Comparison of ENCODE assay signal across 9 mouse cellular contexts in genomic region chr6:94682270-94682618, GRCm38 (mm10). TPM values are rescaled to one million over a fixed set of nuclear protein-coding genes. Genes with fewer than 3 reads are reported as not detected.
DNase-seq lines count a peak whose midpoint lies in the region; ATAC-seq and TF ChIP-seq lines count a peak whose summit lies in the region.
"Had no signal": no experiment of that assay in that cellular context is flagged by ENCODE, and none has a peak within 500 bp of the region (broad histone marks: within the 10 kb centered on the region; RNA-seq: fewer than 3 reads in every experiment).

No protein-coding gene starts in this region.

- H3K4me1 ChIP-seq in lung, embryonic 16.5 days (replicated peaks; ENCODE audit: control insufficient read depth, insufficient read depth, low read length): peaks cover 51% of the 10 kb centered on the region
- peaks cover 25% of the 10 kb centered on the region for H3K4me1 ChIP-seq in lung, postnatal 0 days (ENCODE audit: insufficient read depth, low read depth, low read length)
- H3K4me1 ChIP-seq in hindbrain, embryonic 15.5 days (replicated peaks): peaks cover 57% of the 10 kb centered on the region
- peaks cover 61% of the 10 kb centered on the region for H3K4me1 ChIP-seq in neural tube, embryonic 15.5 days

- no peak for TF ChIP-seq CTCF in lung, postnatal 0 days (IDR thresholded peaks at IDR 0.05)

- no peak overlapping the region for H3K9ac ChIP-seq in lung, embryonic 16.5 days (ENCODE audit: low read length)
- no peak overlapping the region for H3K9ac ChIP-seq in lung, postnatal 0 days (replicated peaks; ENCODE audit: low read depth)
- H3K9ac ChIP-seq in hindbrain, embryonic 15.5 days: no peak overlapping the region
- no peak overlapping the region for H3K9ac ChIP-seq in neural tube, embryonic 15.5 days (replicated peaks)
- H3K9ac ChIP-seq: midbrain, embryonic 12.5 days had no signal

- peak overlapping the region; percentile 3; the same call in 1 of the 2 replicates for H3K27ac ChIP-seq in lung, embryonic 16.5 days (ENCODE audit: low read length)
- no peak overlapping the region for H3K27ac ChIP-seq in lung, postnatal 0 days (ENCODE audit: low read length)
- H3K27ac ChIP-seq in hindbrain, embryonic 15.5 days (replicated peaks): peak overlapping the region; percentile 27
- H3K27ac ChIP-seq in neural tube, embryonic 15.5 days (replicated peaks): peak overlapping the region; percentile 64
- H3K27ac ChIP-seq: midbrain, embryonic 12.5 days had no signal

- DNase-seq in CD4-positive, CD25-positive, alpha-beta regulatory T cell, adult 2 months (ENCODE audit: low read depth, low spot score): peak; percentile 46
- no peak for DNase-seq in lung, postnatal 0 days (ENCODE audit: low spot score)
- no peak for DNase-seq in urinary bladder, postnatal 25 days (ENCODE audit: low spot score)
- no peak for DNase-seq in thymus, postnatal 4 days

- H3K4me3 ChIP-seq in lung, embryonic 16.5 days (ENCODE audit: low read length): no peak overlapping the region
- H3K4me3 ChIP-seq in lung, postnatal 0 days (ENCODE audit: low read depth, low read length): no peak overlapping the region
- no peak overlapping the region for H3K4me3 ChIP-seq in hindbrain, embryonic 15.5 days
- H3K4me3 ChIP-seq in neural tube, embryonic 15.5 days (replicated peaks): no peak overlapping the region
- H3K4me3 ChIP-seq: midbrain, embryonic 12.5 days had no signal

- ATAC-seq in CD4-positive, CD25-positive, alpha-beta regulatory T cell, adult 4 months: no peak
- no peak for ATAC-seq in lung, embryonic 16.5 days (ENCODE audit: low read depth)
- ATAC-seq in lung, postnatal 0 days: no peak
- no peak for ATAC-seq in hindbrain, embryonic 15.5 days (ENCODE audit: low FRiP score, low read depth)
- ATAC-seq in neural tube, embryonic 15.5 days (ENCODE audit: low FRiP score): no peak

- WGBS in lung, embryonic 16.5 days: 64% methylated on average over 6 of the region's 6 CpGs
- WGBS in lung, postnatal 0 days: 64% methylated on average over 6 of the region's 6 CpGs
- WGBS in hindbrain, embryonic 15.5 days: 46% methylated on average over 6 of the region's 6 CpGs
- 48% methylated on average over 6 of the region's 6 CpGs for WGBS in neural tube, embryonic 15.5 days

- H3K36me3 ChIP-seq in lung, embryonic 16.5 days (ENCODE audit: control insufficient read depth, insufficient read depth, low read length): no peaks in the 10 kb centered on the region
- H3K36me3 ChIP-seq in lung, postnatal 0 days (ENCODE audit: insufficient read depth, low read length): no peaks in the 10 kb centered on the region
- no peaks in the 10 kb centered on the region for H3K36me3 ChIP-seq in hindbrain, embryonic 15.5 days
- H3K36me3 ChIP-seq in neural tube, embryonic 15.5 days: no peaks in the 10 kb centered on the region
- H3K36me3 ChIP-seq: midbrain, embryonic 12.5 days had no signal

- no peaks in the 10 kb centered on the region for H3K9me3 ChIP-seq in lung, embryonic 16.5 days (ENCODE audit: control insufficient read depth, low read length)
- H3K9me3 ChIP-seq in lung, postnatal 0 days (ENCODE audit: low read length): no peaks in the 10 kb centered on the region
- H3K9me3 ChIP-seq in hindbrain, embryonic 15.5 days: no peaks in the 10 kb centered on the region
- no peaks in the 10 kb centered on the region for H3K9me3 ChIP-seq in neural tube, embryonic 15.5 days (replicated peaks)
- H3K9me3 ChIP-seq: midbrain, embryonic 12.5 days had no signal

- H3K4me2 ChIP-seq in lung, embryonic 16.5 days (ENCODE audit: low read depth, low read length): no peak overlapping the region; the same call in 1 of the 2 replicates
- no peak overlapping the region for H3K4me2 ChIP-seq in lung, postnatal 0 days (replicated peaks; ENCODE audit: low read depth, low read length)
- H3K4me2 ChIP-seq in hindbrain, embryonic 15.5 days: peak overlapping the region; percentile 27
- H3K4me2 ChIP-seq in neural tube, embryonic 15.5 days: peak overlapping the region; percentile 33
- H3K4me2 ChIP-seq: midbrain, embryonic 12.5 days had no signal

- no peak for TF ChIP-seq EP300 in lung, postnatal 0 days (IDR thresholded peaks at IDR 0.05)

- no peaks in the 10 kb centered on the region; the same call in 1 of the 2 replicates for H3K27me3 ChIP-seq in lung, embryonic 16.5 days (ENCODE audit: control insufficient read depth, insufficient read depth, low read depth, low read length)
- no peaks in the 10 kb centered on the region for H3K27me3 ChIP-seq in lung, postnatal 0 days (replicated peaks; ENCODE audit: insufficient read depth, low read length)
- H3K27me3 ChIP-seq in hindbrain, embryonic 15.5 days: no peaks in the 10 kb centered on the region
- H3K27me3 ChIP-seq in neural tube, embryonic 15.5 days (replicated peaks): no peaks in the 10 kb centered on the region
- H3K27me3 ChIP-seq: midbrain, embryonic 12.5 days had no signal

RNA-seq across cellular contexts. Expression of gene Lrig1, which starts 17.7 kb away (rescaled TPM):
- 10 to 100 TPM; 30.8 to 38.6 TPM for polyA plus RNA-seq in CD4-positive, CD25-positive, alpha-beta regulatory T cell, adult 4 months (2017; shearing (Covaris generic))
- 7.7 and 9.7 TPM in 2 replicates for polyA plus RNA-seq in lung, embryonic 16.5 days (2015; fragmentation: Nextera tagmentation; extraction: Ambion mirVana)
- 8.1 and 9.2 TPM in 2 replicates for polyA plus RNA-seq in lung, postnatal 0 days (2015; fragmentation: Nextera tagmentation; extraction: Ambion mirVana)
- 20.6 and 23.8 TPM in 2 replicates for polyA plus RNA-seq in hindbrain, embryonic 15.5 days (2015; fragmentation: Nextera tagmentation; extraction: Ambion mirVana)
- polyA plus RNA-seq in neural tube, embryonic 15.5 days (2015; fragmentation: Nextera tagmentation; extraction: Ambion mirVana): 14.5 and 15.0 TPM in 2 replicates

Comparison
In these comparisons a context has a peak if more than half of its experiments do, and no peak if none do; other contexts are left out.
1. H3K4me2 ChIP-seq: peak in hindbrain, embryonic 15.5 days (single experiment) and neural tube, embryonic 15.5 days (single experiment); none in lung, embryonic 16.5 days (single experiment) and lung, postnatal 0 days (single experiment).